Mouse (Mus musculus): ENCODE results near the gene Cyp2c65. TPM values are rescaled to one million over a fixed set of nuclear protein-coding genes. Genes with fewer than 3 reads are reported as not detected.
"Not testable (repeated sequence)": the region's sequence is repeated elsewhere in the genome, so short reads cannot be mapped to it uniquely, and the experiment has no call there.

Gene Cyp2c65
- total RNA-seq (2021), result not detected

DNA sequence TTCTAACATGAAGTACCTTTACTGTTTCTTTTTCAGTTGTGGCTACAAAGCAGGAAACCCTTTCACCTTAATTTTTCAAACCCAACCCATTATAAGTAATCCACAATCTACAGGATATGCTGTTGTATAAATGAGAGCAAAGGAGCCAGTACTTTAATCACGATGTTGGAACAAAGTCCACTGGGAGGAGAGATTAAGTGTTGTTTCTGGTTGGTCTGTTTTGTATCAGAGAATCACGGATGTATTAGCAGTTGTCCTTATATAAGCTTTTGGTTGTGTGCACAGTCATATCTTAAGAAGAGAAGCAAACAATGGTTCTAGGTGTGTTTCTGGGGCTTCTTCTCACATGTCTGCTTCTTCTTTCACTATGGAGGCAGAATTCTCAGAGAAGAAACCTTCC is at the start of gene Cyp2c65:
TSS of gene Cyp2c65 (plus strand) at position 297 of the 400 bp plus-strand sequence.
- DNase-seq, result no peak

DNA sequence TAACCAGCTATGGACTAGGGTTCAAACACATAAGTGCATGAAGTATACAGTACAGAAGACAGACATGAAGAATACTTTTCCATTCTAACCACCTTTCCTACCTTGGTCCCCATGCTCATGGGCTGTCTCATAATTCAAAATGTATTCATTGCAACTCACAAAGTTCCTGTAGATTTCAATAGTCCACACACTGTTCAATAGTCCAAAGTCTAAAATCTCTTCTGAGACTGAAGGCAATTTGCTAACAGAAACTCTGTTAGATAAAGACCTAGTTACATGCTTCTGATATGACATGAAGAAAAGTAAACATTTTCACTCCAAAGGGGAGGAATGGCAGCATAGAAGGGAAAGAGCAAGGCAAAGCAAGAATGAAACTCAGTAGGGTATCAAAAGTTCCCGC is 2.9 kb upstream of the Cyp2c65 start:
- no peak for DNase-seq

DNA sequence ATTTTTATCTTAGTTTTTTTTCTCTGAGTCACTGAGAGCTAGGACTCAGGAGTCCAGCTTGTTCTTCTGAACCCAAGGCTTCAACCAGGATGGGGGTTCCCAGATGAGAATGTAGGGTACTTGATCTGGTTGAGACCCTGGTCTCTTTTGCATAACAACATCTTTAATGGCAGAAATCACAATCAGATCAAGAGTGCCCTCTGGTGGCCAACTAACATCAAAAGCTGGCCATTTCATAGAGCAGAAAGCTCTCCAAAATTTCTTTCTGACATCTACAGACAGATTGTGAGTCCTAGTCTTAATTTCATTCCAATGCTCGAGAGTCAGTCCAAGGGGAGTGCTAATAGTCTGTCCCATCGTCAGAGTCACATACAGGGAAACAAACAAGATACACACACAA is 38.0 kb downstream of the Cyp2c65 start:
- DNase-seq, result not testable (repeated sequence)

DNA sequence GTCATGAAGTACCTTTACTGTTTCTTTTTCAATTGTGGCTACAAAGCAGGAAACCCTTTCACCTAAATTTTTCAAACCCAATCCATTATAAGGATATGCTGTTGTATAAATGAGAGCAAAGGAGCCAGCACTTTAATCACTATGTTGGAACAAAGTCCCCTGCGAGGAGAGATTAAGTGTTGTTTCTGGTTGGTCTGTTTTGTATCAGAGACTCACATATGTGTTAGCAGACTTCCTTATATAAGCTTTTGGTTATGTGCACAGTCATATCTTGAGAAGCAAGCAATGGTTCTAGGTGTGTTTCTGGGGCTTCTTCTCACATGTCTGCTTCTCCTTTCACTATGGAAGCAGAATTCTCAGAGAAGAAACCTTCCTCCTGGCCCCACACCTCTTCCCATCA is 52.8 kb downstream of the Cyp2c65 start, which contains the start of gene Cyp2c66:
TSS of gene Cyp2c66 (plus strand) at position 255 of the 400 bp plus-strand sequence.
- DNase-seq, result no peak

Other genes with a start within 250 kb of the Cyp2c65 start
- gene Noc3l, start 241.8 kb upstream of the Cyp2c65 start, total RNA-seq (2021), result 1 to 10 TPM; 6.6 to 6.9 TPM
- gene Tbc1d12, start 224.4 kb upstream of the Cyp2c65 start, total RNA-seq (2021), result 1 to 10 TPM; 6.1 TPM
- 10 to 100 TPM; 23.0 to 25.2 TPM for gene Hells, start 130.1 kb upstream of the Cyp2c65 start, total RNA-seq (2021)
- not detected for gene Cyp2c55, start 54.0 kb upstream of the Cyp2c65 start, total RNA-seq (2021)
- gene Cyp2c66, start 52.9 kb downstream of the Cyp2c65 start, total RNA-seq (2021), result not detected
- gene Cyp2c29, start 208.4 kb downstream of the Cyp2c65 start, total RNA-seq (2021), result not detected

Data from heart, postnatal 4 days (tissue).